Mouse (Mus musculus) hindbrain, postnatal 0 days (tissue): ENCODE data around the gene Smc4. TPM values are rescaled to one million over a fixed set of nuclear protein-coding genes. Genes with fewer than 3 reads are reported as not detected.
A peak's percentile ranks its signal among the peaks of the same experiment; 100 is the strongest.

Experiments used
- ATAC-seq: fragments of 200-750 bp; cut with Nextera tagmentation; 2 replicates; pipeline ENCODE4 v1.8.0; 2017; ENCODE audit warnings: mild to moderate bottlenecking, moderate TSS enrichment, moderate library complexity
- DNase-seq: peaks from one replicate; pipeline ENCODE4 v3.0.0-alpha.2; 2015; ENCODE audit warnings: low spot score
- H3K27ac ChIP-seq: fragments of 300-500 bp; sonication (generic); 2 replicates; pipeline ENCODE4 v1.5.1; 2014; ENCODE audit warnings: mild to moderate bottlenecking
- H3K27me3 ChIP-seq: fragments of 300-500 bp; sonication (generic); 2 replicates; pipeline ENCODE4 v1.6.1; 2014; ENCODE audit warnings: low read length, mixed read lengths; ENCODE audit not compliant: insufficient read depth
- H3K36me3 ChIP-seq: fragments of 300-500 bp; sonication (generic); 2 replicates; pipeline ENCODE4 v1.6.1; 2014; ENCODE audit warnings: low read length, mixed read lengths; ENCODE audit not compliant: insufficient read depth
- H3K4me1 ChIP-seq: fragments of 300-500 bp; sonication (generic); 2 replicates; pipeline ENCODE4 v1.6.1; 2014; ENCODE audit warnings: antibody characterized with exemption, low read length, mixed read lengths; ENCODE audit not compliant: insufficient read depth
- H3K4me2 ChIP-seq: fragments of 300-500 bp; sonication (generic); 2 replicates; pipeline ENCODE4 v1.6.1; 2014; ENCODE audit warnings: low read depth, mild to moderate bottlenecking, low read length, moderate library complexity, mixed read lengths
- H3K4me3 ChIP-seq: fragments of 300-500 bp; sonication (generic); 2 replicates; pipeline ENCODE4 v1.5.1; 2014; ENCODE audit warnings: low read length
- H3K9ac ChIP-seq: fragments of 300-500 bp; sonication (generic); replicated peaks from 2 replicates; pipeline ENCODE4 v1.6.1; 2014; ENCODE audit warnings: mild to moderate bottlenecking, low read length, moderate library complexity, mixed read lengths
- H3K9me3 ChIP-seq: fragments of 300-500 bp; sonication (generic); 2 replicates; pipeline ENCODE4 v1.6.1; 2016; ENCODE audit warnings: low read length, mixed read lengths
- CTCF ChIP-seq: IDR thresholded peaks from 2 replicates; pipeline ENCODE4 v1.5.1; 2016; ENCODE audit warnings: antibody characterized with exemption, control low read depth, low read depth
- whole genome bisulfite sequencing: fragments of 180-500 bp; shearing (Covaris S2); extraction: QIAGEN DNeasy Blood & Tissue Kit; methylation state at CpG from one replicate; pipeline ENCODE4 v1.1.7; 2014; 5-methylcytosine and 5-hydroxymethylcytosine counted together
- polyA plus RNA-seq: library from polyadenylated mRNA; unstranded; fragments of >200 nt; fragmentation: Nextera tagmentation; extraction: Ambion mirVana; gene quantifications from 2 replicates; pipeline ENCODE4 v1.2.1, GENCODE M21; 2015
- total RNA-seq: library from RNA; depleted of rRNA; stranded (reverse); fragments of >200 nt; gene quantifications from 2 replicates; pipeline ENCODE4 v1.2.3, GENCODE M21; 2014

Smc4 gene
- total and polyA plus RNA-seq, 2 experiments from 2014 or later: 12.5 to 34.6 TPM

DNA sequence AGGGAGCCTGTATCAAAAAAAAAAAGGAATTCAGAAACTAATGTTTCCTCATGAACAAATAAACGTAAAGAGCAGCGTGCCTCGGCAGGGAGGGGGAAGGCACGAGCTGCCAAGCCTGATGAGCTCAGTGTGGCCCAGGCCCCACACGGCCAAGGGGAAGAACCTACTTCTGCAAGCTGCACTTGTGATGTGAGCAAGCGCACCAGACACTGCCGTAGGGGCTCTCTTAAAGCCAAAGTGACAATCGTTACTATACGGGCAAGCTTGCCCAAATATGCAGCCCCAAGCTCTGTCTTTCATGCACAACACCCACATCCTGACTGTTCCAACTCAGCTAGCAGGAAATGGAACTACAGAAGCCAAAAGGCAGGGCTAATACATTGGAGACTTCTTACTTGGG lies 23.6 kb upstream of the Smc4 start:
- Histone ChIP-seq H3K4me3 (no peak overlapping the region), H3K36me3 (peaks cover 3% of the 10 kb centered on the region), H3K27ac (no peak overlapping the region), H3K4me1 (no peaks in the 10 kb centered on the region), H3K9ac (no peak overlapping the region), H3K9me3 (no peaks in the 10 kb centered on the region), H3K4me2 (no peak overlapping the region), H3K27me3 (no peaks in the 10 kb centered on the region)
- DNase-seq (no peak), ATAC-seq (no peak)
- 80% methylated on average over 9 of the region's 9 CpGs for WGBS
- TF ChIP-seq CTCF: no peak

DNA sequence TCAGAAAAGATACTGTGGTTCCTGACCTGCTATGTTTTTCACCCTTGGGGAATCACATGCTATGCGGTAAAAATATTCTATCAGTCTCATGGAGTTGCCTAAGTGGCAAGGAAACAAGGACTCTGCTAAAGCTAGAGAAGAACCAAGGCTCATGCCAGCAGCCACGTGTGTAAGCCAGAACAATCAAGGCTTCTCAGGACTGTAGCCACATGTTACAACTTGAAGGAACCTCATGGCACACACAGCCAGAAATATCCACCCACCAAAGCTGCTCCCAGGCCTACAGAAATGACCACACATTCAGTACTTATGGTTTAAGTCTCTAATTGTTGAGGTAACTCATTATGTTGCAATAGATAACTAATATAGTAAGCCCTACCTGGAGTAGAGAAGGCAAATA lies 18.0 kb upstream of the Smc4 start:
- no peak for DNase-seq
- no peaks in the 10 kb centered on the region for H3K27me3 ChIP-seq
- TF ChIP-seq CTCF: no peak
- no peak overlapping the region for H3K4me2 ChIP-seq
- no peak overlapping the region for H3K9ac ChIP-seq
- ATAC-seq: no peak
- H3K36me3 ChIP-seq: peaks cover 3% of the 10 kb centered on the region
- H3K27ac ChIP-seq: no peak overlapping the region
- WGBS: 87% methylated on average over 2 of the region's 2 CpGs
- H3K9me3 ChIP-seq: no peaks in the 10 kb centered on the region
- H3K4me1 ChIP-seq: no peaks in the 10 kb centered on the region
- no peak overlapping the region for H3K4me3 ChIP-seq

DNA sequence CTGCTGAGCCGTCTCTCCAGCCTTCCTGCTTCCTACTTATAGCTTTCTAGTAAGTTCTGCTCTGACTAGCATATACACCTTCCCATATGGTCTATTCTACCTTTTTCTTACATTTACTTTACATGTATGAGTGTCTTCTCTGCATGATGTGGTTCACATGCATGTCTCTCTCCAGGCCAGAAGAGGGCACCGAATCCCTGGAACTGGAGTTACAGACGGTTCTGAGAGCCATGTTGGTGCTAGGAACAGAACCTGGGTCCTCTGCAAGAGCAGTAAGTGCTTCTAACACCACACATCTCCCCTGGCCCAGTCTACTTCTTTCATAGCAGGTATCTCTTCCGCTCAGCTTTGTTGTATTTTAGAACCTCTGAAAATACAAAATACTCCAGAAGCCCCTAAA lies 1.8 kb upstream of the Smc4 start:
- no peak for ATAC-seq
- 84% methylated on average over 4 of the region's 4 CpGs for WGBS

DNA sequence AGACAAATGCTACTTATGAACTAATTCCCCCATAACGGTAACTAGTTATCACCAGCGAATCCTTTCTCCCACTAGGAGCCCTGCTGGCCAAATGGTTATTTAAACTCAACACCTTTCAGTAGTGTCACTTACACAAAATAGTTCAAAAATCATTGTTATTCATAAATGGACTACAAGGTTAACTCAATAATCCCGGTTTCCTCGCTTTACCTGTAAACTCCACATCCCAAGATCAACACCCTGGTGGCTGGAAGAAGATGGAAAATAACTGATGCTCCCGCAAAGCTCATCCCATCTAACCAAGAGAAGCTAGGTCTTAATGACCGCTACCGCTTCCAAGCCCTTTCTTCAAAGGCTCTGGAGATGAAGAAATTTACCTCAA lies 492 bp upstream of the Smc4 start:
- H3K4me1 ChIP-seq: no peaks in the 10 kb centered on the region; the same call in 1 of the 2 replicates
- under 1% methylated on average over 7 of the region's 7 CpGs for WGBS
- H3K36me3 ChIP-seq: no peaks in the 10 kb centered on the region
- TF ChIP-seq CTCF: no peak; the same call in none of the 2 replicates
- H3K9me3 ChIP-seq: no peaks in the 10 kb centered on the region
- H3K27ac ChIP-seq: 0 out of 2 replicates have a peak overlapping the region, but pooled peaks have one; percentile 82
- H3K4me2 ChIP-seq: peak overlapping the region; percentile 70
- ATAC-seq (no peak; the same call in 1 of the 2 replicates), DNase-seq (no peak)
- H3K4me3 ChIP-seq: peak overlapping the region; percentile 91
- no peaks in the 10 kb centered on the region for H3K27me3 ChIP-seq
- peak overlapping the region; percentile 65 for H3K9ac ChIP-seq

More for the DNA sequence above, 1.8 kb upstream of the Smc4 start:
- no peak for DNase-seq
- Histone ChIP-seq H3K27ac (no peak overlapping the region), H3K9ac (no peak overlapping the region), H3K27me3 (no peaks in the 10 kb centered on the region), H3K36me3 (no peaks in the 10 kb centered on the region), H3K9me3 (no peaks in the 10 kb centered on the region), H3K4me3 (no peak overlapping the region), H3K4me1 (no peaks in the 10 kb centered on the region; the same call in 1 of the 2 replicates), H3K4me2 (no peak overlapping the region)
- no peak for TF ChIP-seq CTCF

DNA sequence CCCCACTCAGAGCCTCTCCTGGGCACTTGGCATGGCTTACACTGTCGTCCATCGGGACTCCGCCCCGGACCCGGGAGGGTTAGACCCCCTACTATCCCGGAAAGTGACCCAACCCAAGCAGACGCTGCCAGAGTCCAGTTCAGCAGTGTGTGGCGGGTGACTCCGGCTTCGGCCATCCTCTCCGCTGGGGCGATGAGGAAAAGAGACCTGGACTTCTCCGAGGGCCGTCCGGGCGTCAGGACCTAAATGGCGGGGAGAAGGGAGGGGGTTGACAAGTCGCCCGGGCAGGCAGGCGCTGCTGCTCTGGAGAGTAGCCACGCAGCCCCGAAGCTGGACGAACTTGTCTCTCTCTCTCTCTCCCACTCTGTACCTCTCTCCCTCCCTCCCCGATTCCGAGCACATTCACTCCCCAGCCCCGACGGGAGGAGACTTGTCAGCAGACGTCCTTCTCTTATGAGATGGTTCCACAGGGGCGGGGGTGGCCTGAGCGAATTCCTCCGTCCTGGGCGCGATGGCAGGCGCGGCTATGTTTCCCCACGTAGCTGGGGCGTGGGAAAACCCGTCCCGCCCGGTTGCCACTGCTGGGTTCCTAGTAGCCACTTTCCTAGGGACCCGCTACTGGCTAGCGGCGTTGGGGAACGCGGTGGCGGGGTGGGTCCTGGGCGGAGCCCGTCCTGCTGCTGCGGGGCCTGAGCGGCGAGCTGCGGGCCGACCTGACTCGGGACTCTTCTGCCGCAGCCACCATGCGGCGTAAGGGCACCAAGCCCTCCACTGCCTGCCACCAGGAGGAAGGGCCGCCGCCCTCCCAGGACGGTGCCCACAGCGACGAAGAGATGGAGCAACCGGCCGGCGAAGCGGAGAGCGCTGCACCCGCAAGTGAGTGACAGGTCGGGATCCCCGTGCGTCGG lies 1.1 kb downstream of the Smc4 start:
- under 1% methylated on average over 70 of the region's 72 CpGs for whole genome bisulfite sequencing
- peak overlapping the region; percentile 82 for H3K27ac ChIP-seq
- H3K9ac ChIP-seq: peak overlapping the region; percentile 65
- ATAC-seq: peak; percentile 40
- H3K4me2 ChIP-seq: peak overlapping the region; percentile 77
- peak; percentile 56 for DNase-seq
- H3K9me3 ChIP-seq: no peaks in the 10 kb centered on the region
- H3K4me3 ChIP-seq: peak overlapping the region; percentile 91
- no peaks in the 10 kb centered on the region; the same call in 1 of the 2 replicates for H3K4me1 ChIP-seq
- no peaks in the 10 kb centered on the region for H3K27me3 ChIP-seq
- H3K36me3 ChIP-seq: no peaks in the 10 kb centered on the region
- TF ChIP-seq CTCF: peak; percentile 22; the same call in 1 of the 2 replicates

DNA sequence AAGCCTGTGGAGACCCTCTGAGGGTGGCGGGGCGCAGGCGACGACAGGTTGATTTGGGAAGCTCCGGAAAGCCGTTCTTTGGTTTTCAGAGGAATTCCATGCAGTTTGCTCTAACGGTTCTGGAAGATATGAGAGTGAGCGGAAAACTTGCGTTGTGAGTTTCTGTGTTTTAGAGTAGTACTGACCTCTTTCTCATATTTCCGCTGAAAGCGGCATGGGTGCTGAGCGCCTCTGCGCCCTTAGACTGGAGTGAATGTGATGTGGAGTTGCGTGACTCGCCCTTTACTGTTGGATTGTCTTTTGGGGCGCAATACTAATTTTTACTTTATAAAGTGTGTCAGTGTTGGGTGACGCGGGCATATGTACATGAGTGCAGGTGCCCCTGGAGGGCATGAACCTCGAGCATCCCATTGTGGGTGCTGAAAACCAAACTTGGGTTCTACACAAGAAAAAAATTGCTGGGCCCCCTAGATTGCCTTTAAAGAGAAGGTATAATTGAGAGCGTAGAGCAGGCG lies 1.8 kb downstream of the Smc4 start:
- 6% methylated on average over 21 of the region's 21 CpGs for WGBS
- no peak for TF ChIP-seq CTCF
- Histone ChIP-seq H3K4me2 (peak overlapping the region; percentile 77), H3K4me1 (no peaks in the 10 kb centered on the region; the same call in 1 of the 2 replicates), H3K27ac (peak overlapping the region; percentile 82), H3K36me3 (no peaks in the 10 kb centered on the region), H3K4me3 (peak overlapping the region; percentile 91), H3K9ac (peak overlapping the region; percentile 65), H3K27me3 (no peaks in the 10 kb centered on the region), H3K9me3 (no peaks in the 10 kb centered on the region)
- no peak for DNase-seq
- ATAC-seq: no peak
